Mouse (Mus musculus) urinary bladder, postnatal 36 days (tissue): Measurements from ENCODE around the gene Gm21764.
"Not testable (repeated sequence)": the region's sequence is repeated elsewhere in the genome, so short reads cannot be mapped to it uniquely, and the experiment has no call there.

Experiments
- DNase-seq, 2 experiments: peaks; one replicate each; pipeline ENCODE4 v3.0.0; 2022; ENCODE audit warnings: low spot score in 2 of 2, mixed read lengths in 1 of 2

Gene Gm21764

GRCm38 (mm10) chrY:18061712-18062111, at the start of gene Gm21764:
Gene Gm21764, minus strand, starts transcription at chrY:18061812.
- DNase-seq = not testable (repeated sequence)

- DNase-seq = not testable (repeated sequence)
Observed at GRCm38 (mm10) chrY:18088816-18089215, 27.2 kb upstream of the Gm21764 start, which contains the start of gene Ssty1. Gene Ssty1, plus strand, starts transcription at chrY:18089116.
